Mouse (Mus musculus): Measurements from ENCODE around the gene Atp8a1.

Gene Atp8a1

GRCm38 (mm10) chr5:67628180-67628940 lies 218.9 kb downstream of the Atp8a1 start:
- no peak for DNase-seq

GRCm38 (mm10) chr5:67621230-67621629 lies 226.0 kb downstream of the Atp8a1 start:
- DNase-seq, result no peak

- no peak for DNase-seq
These were observed 237.8 kb downstream of the Atp8a1 start for GRCm38 (mm10) chr5:67609520-67609837.

- DNase-seq, result no peak
These were observed 238.3 kb downstream of the Atp8a1 start for GRCm38 (mm10) chr5:67608674-67609519.

GRCm38 (mm10) chr5:67607804-67608673 lies 239.2 kb downstream of the Atp8a1 start, which contains the start of gene Shisa3:
Shisa3 (plus strand) TSS chr5:67607882.
- DNase-seq, result peak; percentile 54

GRCm38 (mm10) chr5:67606916-67607803 lies 240.1 kb downstream of the Atp8a1 start:
- DNase-seq, result peak; percentile 38

GRCm38 (mm10) chr5:67605951-67606350 lies 241.3 kb downstream of the Atp8a1 start:
- no peak for DNase-seq

- DNase-seq, result no peak
These were observed 247.3 kb downstream of the Atp8a1 start for GRCm38 (mm10) chr5:67599935-67600334.

GRCm38 (mm10) chr5:67595629-67596028 lies 251.6 kb downstream of the Atp8a1 start:
- no peak for DNase-seq

- no peak for DNase-seq
These were observed 252.2 kb downstream of the Atp8a1 start for GRCm38 (mm10) chr5:67595070-67595469.

- DNase-seq, result no peak
These were observed 267.3 kb downstream of the Atp8a1 start for GRCm38 (mm10) chr5:67579725-67580633.

- DNase-seq, result no peak
These were observed 271.5 kb downstream of the Atp8a1 start for GRCm38 (mm10) chr5:67575705-67576104.

- no peak for DNase-seq
These were observed 273.2 kb downstream of the Atp8a1 start for GRCm38 (mm10) chr5:67574039-67574438.

GRCm38 (mm10) chr5:67572552-67573155 lies 274.6 kb downstream of the Atp8a1 start:
- DNase-seq, result peak; percentile 16
